Mouse (Mus musculus) neural tube, embryonic 11.5 days (tissue): ENCODE results near the gene Hoxb5. TPM values are rescaled to one million over a fixed set of nuclear protein-coding genes. Genes with fewer than 3 reads are reported as not detected.

Source experiments
- ATAC-seq: fragments of 200-750 bp; cut with Nextera tagmentation; 2 replicates; pipeline ENCODE4 v1.8.0; 2017; ENCODE audit warnings: moderate number of reproducible peaks, mild to moderate bottlenecking, moderate TSS enrichment, moderate library complexity; ENCODE audit not compliant: insufficient read depth, low FRiP score, low TSS enrichment
- DNase-seq: peaks from one replicate; pipeline ENCODE4 v3.0.0-alpha.2; 2015; ENCODE audit warnings: low spot score
- H3K27ac ChIP-seq: fragments of 300-500 bp; sonication (generic); 2 replicates; pipeline ENCODE4 v1.5.1; 2014; ENCODE audit warnings: low read depth, mild to moderate bottlenecking, low read length
- H3K27me3 ChIP-seq: fragments of 300-500 bp; sonication (generic); 2 replicates; pipeline ENCODE4 v1.6.1; 2014; ENCODE audit warnings: mild to moderate bottlenecking, low read length, mixed read lengths; ENCODE audit not compliant: control insufficient read depth, insufficient read depth
- H3K36me3 ChIP-seq: fragments of 300-500 bp; sonication (generic); 2 replicates; pipeline ENCODE4 v1.6.1; 2014; ENCODE audit warnings: mild to moderate bottlenecking, low read length, moderate library complexity, mixed read lengths; ENCODE audit not compliant: control insufficient read depth, insufficient read depth
- H3K4me1 ChIP-seq: fragments of 300-500 bp; sonication (generic); 2 replicates; pipeline ENCODE4 v1.6.1; 2014; ENCODE audit warnings: low read length, mixed read lengths; ENCODE audit not compliant: control insufficient read depth, insufficient read depth
- H3K4me2 ChIP-seq: fragments of 300-500 bp; sonication (generic); 2 replicates; pipeline ENCODE4 v1.6.1; 2014; ENCODE audit warnings: low read depth, mild to moderate bottlenecking, moderate library complexity
- H3K4me3 ChIP-seq: fragments of 300-500 bp; sonication (generic); 2 replicates; pipeline ENCODE4 v1.5.1; 2014; ENCODE audit warnings: low read depth, low read length
- H3K9ac ChIP-seq: fragments of 300-500 bp; sonication (generic); 2 replicates; pipeline ENCODE4 v1.6.1; 2014; ENCODE audit warnings: mild to moderate bottlenecking, low read length
- H3K9me3 ChIP-seq: fragments of 300-500 bp; sonication (generic); 2 replicates; pipeline ENCODE4 v1.6.1; 2016; ENCODE audit warnings: low read length; ENCODE audit not compliant: control insufficient read depth
- WGBS: fragments of 180-500 bp; shearing (Covaris S2); extraction: QIAGEN DNeasy Blood & Tissue Kit; methylation state at CpG from one replicate; pipeline ENCODE4 v1.1.7; 2014; 5-methylcytosine and 5-hydroxymethylcytosine counted together
- polyA plus RNA-seq: library from polyadenylated mRNA; unstranded; fragments of >200 nt; fragmentation: Nextera tagmentation; extraction: Ambion mirVana; gene quantifications from 2 replicates; pipeline ENCODE4 v1.2.1, GENCODE M21; 2014

Hoxb5 gene
- 49.0 and 49.1 TPM in 2 replicates for polyA plus RNA-seq

- H3K36me3 ChIP-seq, result no peaks in the 10 kb centered on the region; the same call in 1 of the 2 replicates
- H3K9ac ChIP-seq, result peak within 1 kb of the TSS; percentile 100
- H3K27ac ChIP-seq, result peak within 1 kb of the TSS; percentile 100
- H3K4me1 ChIP-seq, result peaks cover 20% of the 10 kb centered on the region
- H3K27me3 ChIP-seq, result 0 out of 2 replicates have a peak, but pooled peaks cover 2% of the 10 kb centered on the region
- ATAC-seq, result peak; percentile 50
- H3K4me2 ChIP-seq, result peak within 1 kb of the TSS; percentile 100
- peak; percentile 94 for DNase-seq
- no peaks in the 10 kb centered on the region for H3K9me3 ChIP-seq
- H3K4me3 ChIP-seq, result peak within 1 kb of the TSS; percentile 96
- under 1% methylated on average over 69 of the region's 69 CpGs for WGBS
These were observed at the start of gene Hoxb5 for GRCm38 (mm10) chr11:96303151-96304099. Hoxb5 (plus strand) TSS chr11:96303336.

- ATAC-seq (no peak), DNase-seq (peak; percentile 22)
- Histone ChIP-seq H3K27ac (0 out of 2 replicates have a peak overlapping the region, but pooled peaks have one; percentile 3), H3K4me3 (peak overlapping the region; percentile 57), H3K4me1 (peaks cover 28% of the 10 kb centered on the region), H3K27me3 (peaks cover 73% of the 10 kb centered on the region), H3K36me3 (no peaks in the 10 kb centered on the region), H3K9ac (no peak overlapping the region), H3K4me2 (peak overlapping the region; percentile 41), H3K9me3 (no peaks in the 10 kb centered on the region)
- 0% methylated on average over 11 of the region's 11 CpGs for whole genome bisulfite sequencing
These were observed 48.9 kb upstream of the Hoxb5 start for GRCm38 (mm10) chr11:96254221-96254620.

GRCm38 (mm10) chr11:96255111-96255995 lies 47.8 kb upstream of the Hoxb5 start:
- no peaks in the 10 kb centered on the region for H3K9me3 ChIP-seq
- 0 out of 2 replicates have a peak overlapping the region, but pooled peaks have one; percentile 10 for H3K27ac ChIP-seq
- H3K4me2 ChIP-seq, result peak overlapping the region; percentile 41
- peaks cover 73% of the 10 kb centered on the region for H3K27me3 ChIP-seq
- DNase-seq, result peak; percentile 48
- peaks cover 38% of the 10 kb centered on the region for H3K4me1 ChIP-seq
- WGBS, result 2% methylated on average over 39 of the region's 39 CpGs
- no peaks in the 10 kb centered on the region for H3K36me3 ChIP-seq
- H3K4me3 ChIP-seq, result peak overlapping the region; percentile 57
- H3K9ac ChIP-seq, result peak overlapping the region; percentile 58
- ATAC-seq, result no peak

GRCm38 (mm10) chr11:96255996-96256445 lies 47.1 kb upstream of the Hoxb5 start:
- H3K9me3 ChIP-seq, result no peaks in the 10 kb centered on the region
- peak; percentile 29 for DNase-seq
- ATAC-seq, result no peak
- 6% methylated on average over 14 of the region's 14 CpGs for WGBS
- peaks cover 45% of the 10 kb centered on the region for H3K4me1 ChIP-seq
- H3K36me3 ChIP-seq, result no peaks in the 10 kb centered on the region
- no peak overlapping the region for H3K27ac ChIP-seq
- H3K27me3 ChIP-seq, result peaks cover 72% of the 10 kb centered on the region
- peak overlapping the region; percentile 58 for H3K9ac ChIP-seq
- H3K4me2 ChIP-seq, result peak overlapping the region; percentile 41
- H3K4me3 ChIP-seq, result peak overlapping the region; percentile 57

- Histone ChIP-seq H3K4me1 (peaks cover 50% of the 10 kb centered on the region), H3K4me2 (0 out of 2 replicates have a peak overlapping the region, but pooled peaks have one; percentile 5), H3K9ac (no peak overlapping the region), H3K36me3 (no peaks in the 10 kb centered on the region), H3K4me3 (no peak overlapping the region), H3K27ac (no peak overlapping the region), H3K27me3 (peaks cover 67% of the 10 kb centered on the region), H3K9me3 (no peaks in the 10 kb centered on the region)
- WGBS, result 22% methylated on average over 2 of the region's 2 CpGs
- DNase-seq (no peak), ATAC-seq (no peak)
These were observed 46.0 kb upstream of the Hoxb5 start for GRCm38 (mm10) chr11:96257141-96257540.

GRCm38 (mm10) chr11:96259038-96259437 lies 44.1 kb upstream of the Hoxb5 start:
- no peak overlapping the region for H3K27ac ChIP-seq
- DNase-seq, result peak; percentile 13
- no peaks in the 10 kb centered on the region for H3K9me3 ChIP-seq
- H3K4me2 ChIP-seq, result no peak overlapping the region
- H3K4me3 ChIP-seq, result no peak overlapping the region
- H3K4me1 ChIP-seq, result peaks cover 58% of the 10 kb centered on the region
- 3% methylated on average over 2 of the region's 2 CpGs for WGBS
- no peak overlapping the region for H3K9ac ChIP-seq
- H3K36me3 ChIP-seq, result no peaks in the 10 kb centered on the region
- no peak for ATAC-seq
- H3K27me3 ChIP-seq, result peaks cover 53% of the 10 kb centered on the region

GRCm38 (mm10) chr11:96259511-96259910 lies 43.6 kb upstream of the Hoxb5 start:
- Histone ChIP-seq H3K27ac (no peak overlapping the region), H3K27me3 (peaks cover 50% of the 10 kb centered on the region), H3K36me3 (no peaks in the 10 kb centered on the region), H3K4me1 (peaks cover 58% of the 10 kb centered on the region), H3K9me3 (no peaks in the 10 kb centered on the region), H3K4me3 (no peak overlapping the region), H3K9ac (no peak overlapping the region), H3K4me2 (no peak overlapping the region)
- no peak for DNase-seq
- WGBS, result 0% methylated on average over 1 of the region's 1 CpGs
- no peak for ATAC-seq

GRCm38 (mm10) chr11:96260310-96260970 lies 42.7 kb upstream of the Hoxb5 start:
- ATAC-seq, result peak; percentile 52; the same call in 1 of the 2 replicates
- Histone ChIP-seq H3K27ac (0 out of 2 replicates have a peak overlapping the region, but pooled peaks have one; percentile 34), H3K27me3 (peaks cover 43% of the 10 kb centered on the region), H3K4me3 (peak overlapping the region; percentile 4; the same call in 1 of the 2 replicates), H3K36me3 (no peaks in the 10 kb centered on the region), H3K9me3 (no peaks in the 10 kb centered on the region), H3K4me2 (peak overlapping the region; percentile 24), H3K4me1 (peaks cover 53% of the 10 kb centered on the region), H3K9ac (peak overlapping the region; percentile 32; the same call in 1 of the 2 replicates)
- 1% methylated on average over 23 of the region's 23 CpGs for WGBS
- peak; percentile 61 for DNase-seq
